Mouse (Mus musculus): ENCODE data around the gene Dll1. TPM values are rescaled to one million over a fixed set of nuclear protein-coding genes. Genes with fewer than 3 reads are reported as not detected.

Dll1 gene
- 0.30 TPM for polyA plus RNA-seq (2017; shearing (Covaris generic))

DNA sequence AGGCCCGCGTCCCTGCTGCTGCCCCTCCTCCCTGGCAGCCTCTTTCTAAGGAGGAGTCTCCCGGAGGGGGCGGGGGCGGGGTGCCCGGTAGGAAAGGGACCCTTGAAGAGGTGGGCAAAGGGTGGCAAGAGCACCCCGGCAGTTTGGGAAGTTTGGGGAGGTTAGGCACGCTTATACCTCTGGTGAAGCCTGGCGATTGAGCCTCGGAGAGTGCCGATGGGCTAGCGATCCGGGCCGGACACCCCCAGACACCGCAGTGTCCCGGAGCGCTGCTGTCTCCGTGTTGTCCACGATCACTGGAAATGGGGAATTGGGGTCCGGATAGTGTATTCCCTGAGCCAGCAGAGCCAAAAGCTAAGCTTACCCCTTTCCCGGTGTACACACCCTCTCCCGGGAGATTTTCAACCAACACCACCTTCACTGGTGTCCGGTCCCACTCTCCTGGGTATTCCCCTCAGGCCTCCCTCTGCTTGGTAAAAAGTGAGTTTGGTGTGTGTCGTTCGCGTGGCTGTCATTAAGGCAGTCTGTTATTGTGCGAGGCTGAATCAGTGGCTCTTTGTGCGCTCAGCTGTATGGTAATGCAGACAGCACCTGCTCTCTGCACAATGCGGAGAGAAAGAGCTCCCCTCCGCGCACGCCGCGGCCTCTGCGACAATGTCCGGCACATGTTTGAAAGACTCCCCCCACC lies at the start of gene Dll1:
Gene Dll1 (minus strand): TSS at position 379 of the 688 bp plus-strand sequence.

DNA sequence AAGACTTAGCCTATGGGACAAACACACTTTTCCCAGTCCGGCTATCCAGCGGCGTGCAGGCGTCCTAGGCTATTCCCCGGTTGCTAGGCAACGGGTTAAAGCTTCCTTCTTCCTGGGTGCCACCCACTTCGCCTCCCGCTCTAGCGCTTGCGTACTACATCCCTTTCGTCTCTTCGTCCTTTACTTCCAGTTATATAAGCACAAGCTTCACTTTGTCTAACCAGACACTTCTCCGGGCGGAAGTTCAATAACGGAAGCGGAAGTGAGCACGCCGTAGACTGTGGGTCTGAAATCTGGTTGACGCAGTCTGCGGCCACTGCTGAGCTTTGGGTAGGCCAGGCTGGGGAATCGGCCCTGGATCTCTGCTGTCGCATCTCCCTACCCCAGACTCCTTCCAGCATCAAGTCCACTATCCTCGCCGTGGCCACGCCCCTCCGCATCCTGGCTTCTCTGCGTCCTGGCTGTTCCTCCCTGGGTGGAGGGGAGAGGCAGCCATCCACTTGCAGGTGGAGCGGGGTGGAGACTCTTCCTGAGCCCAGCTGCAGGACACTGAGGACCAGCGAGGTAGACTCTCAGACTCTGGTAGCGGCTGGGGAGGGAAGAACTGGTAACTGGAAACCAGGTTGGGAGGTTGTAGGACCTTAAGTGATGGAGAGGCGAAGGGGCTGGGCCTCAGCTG lies 19.5 kb upstream of the Dll1 start, which contains the start of gene Fam120b:
Gene Fam120b (plus strand): TSS at position 206 of the 679 bp plus-strand sequence.

Other genes starting within 250 kb of the Dll1 start
- gene Fam120b, start 19.3 kb upstream of the Dll1 start, polyA plus RNA-seq (2017; shearing (Covaris generic)) = 41.1 TPM
- gene Psmb1, start 122.9 kb upstream of the Dll1 start, polyA plus RNA-seq (2017; shearing (Covaris generic)) = 249 TPM
- gene Tbp, start 123.0 kb upstream of the Dll1 start, polyA plus RNA-seq (2017; shearing (Covaris generic)) = 52.9 TPM
- gene Pdcd2, start 150.4 kb upstream of the Dll1 start, polyA plus RNA-seq (2017; shearing (Covaris generic)) = 113 TPM
- 7.1 TPM for gene Prdm9, start 187.5 kb upstream of the Dll1 start, polyA plus RNA-seq (2017; shearing (Covaris generic))

Data from CD4-positive, CD25-positive, alpha-beta regulatory T cell (primary cell).